Mouse (Mus musculus): ENCODE measurements around the gene Masp2. TPM values are rescaled to one million over a fixed set of nuclear protein-coding genes. Genes with fewer than 3 reads are reported as not detected.

Masp2 gene
- total RNA-seq, 1 experiment from 2014 or later: 2.8 TPM

DNA sequence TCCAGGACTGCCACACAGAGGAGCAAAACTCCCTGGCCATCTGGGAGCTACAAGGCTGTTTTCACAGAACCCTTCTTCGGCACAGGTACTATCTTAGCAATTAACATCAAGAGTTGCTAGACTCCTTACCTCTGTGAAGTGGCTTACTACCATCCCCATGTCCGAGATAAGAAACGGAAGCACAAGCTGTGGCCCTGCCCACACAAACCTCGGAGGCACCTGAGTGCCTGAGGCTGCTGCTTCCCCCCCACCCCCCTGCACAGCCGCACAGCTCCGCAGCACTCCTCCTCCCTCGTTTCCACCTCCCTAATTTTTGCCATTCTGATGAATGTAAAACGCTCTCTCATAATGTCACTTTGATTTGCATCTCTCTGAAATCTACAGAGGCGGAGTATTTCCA, 35.9 kb downstream of the Masp2 start:
- no peak for DNase-seq

DNA sequence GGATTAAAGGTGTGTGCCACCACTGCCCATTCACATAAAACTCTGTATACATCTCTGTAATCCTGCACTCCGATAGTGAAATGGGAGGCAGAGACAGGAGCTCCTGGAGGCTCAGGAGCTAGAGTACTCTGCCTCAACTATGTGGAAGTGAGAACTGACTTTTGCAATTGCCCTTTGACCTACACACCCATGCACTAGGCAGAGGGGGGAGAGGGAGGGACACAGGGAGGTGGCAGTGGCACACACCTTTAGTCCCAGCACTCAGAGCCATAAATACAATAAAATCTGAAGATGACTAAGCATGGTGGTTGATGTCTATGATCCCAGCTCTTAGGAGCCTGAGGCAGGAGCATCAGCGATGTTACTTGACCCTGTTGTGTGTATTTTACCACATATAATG, 37.1 kb downstream of the Masp2 start:
- DNase-seq: no peak

GRCm38 (mm10) chr4:148641121-148641520, 38.8 kb downstream of the Masp2 start:
- no peak for DNase-seq

DNA sequence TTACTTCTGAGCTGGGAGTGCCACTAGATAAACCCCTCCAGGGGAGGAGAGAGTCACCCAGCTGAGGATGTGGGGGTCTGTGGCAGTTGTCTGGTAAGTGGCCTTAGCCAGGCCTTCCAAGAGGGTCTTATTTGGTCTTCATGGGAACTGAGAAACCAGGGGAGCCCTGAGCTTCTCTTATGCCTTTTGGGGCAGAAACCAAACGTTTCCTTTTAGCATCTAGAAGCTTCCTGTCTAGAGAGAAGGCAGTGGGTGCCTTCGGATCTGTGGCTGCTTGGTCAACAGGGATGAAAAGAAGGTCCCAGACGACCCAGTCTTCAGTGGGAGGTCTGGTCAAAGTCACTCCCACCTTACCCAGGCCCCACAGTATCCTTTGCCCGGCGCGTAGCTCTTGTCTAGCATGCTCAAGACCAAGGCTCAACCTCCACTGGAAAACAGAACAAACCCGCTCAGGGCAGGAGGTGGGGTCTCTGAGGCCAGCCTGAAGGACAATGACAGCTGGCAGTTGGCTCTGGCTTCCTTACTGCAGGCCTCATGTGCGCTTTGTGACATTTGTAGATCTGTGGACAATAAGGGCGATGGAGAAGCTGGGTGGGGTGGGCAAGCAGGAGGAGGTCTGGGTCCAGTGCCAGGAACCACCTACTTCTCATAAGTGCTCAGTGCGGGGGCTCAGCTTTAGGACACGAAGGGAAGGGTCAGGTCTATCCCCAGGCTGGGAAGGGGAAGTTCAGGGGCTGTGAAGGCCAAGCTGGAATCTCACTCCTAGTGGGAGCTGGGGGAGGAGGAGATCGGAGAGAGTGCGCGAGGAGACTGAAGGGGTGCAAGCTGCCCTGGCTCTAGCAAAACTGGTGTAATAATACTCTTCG, 41.2 kb downstream of the Masp2 start, which contains the start of gene Gm572:
Gm572 (plus strand) TSS at position 27 of the 866 bp plus-strand sequence.
- DNase-seq: no peak

- peak; percentile 69 for DNase-seq
These were observed 41.8 kb downstream of the Masp2 start for GRCm38 (mm10) chr4:148644157-148644511.

- DNase-seq: no peak
These were observed 42.6 kb downstream of the Masp2 start for GRCm38 (mm10) chr4:148644926-148645325.

- peak; percentile 55 for DNase-seq
These were observed 44.3 kb downstream of the Masp2 start for GRCm38 (mm10) chr4:148646616-148647015.

- DNase-seq: no peak
These were observed 47.0 kb downstream of the Masp2 start for GRCm38 (mm10) chr4:148649309-148649708.

- peak; percentile 29 for DNase-seq
These were observed 48.7 kb downstream of the Masp2 start for GRCm38 (mm10) chr4:148651045-148651444.

- peak; percentile 47 for DNase-seq
These were observed 52.5 kb downstream of the Masp2 start for GRCm38 (mm10) chr4:148654701-148655398.

- no peak for DNase-seq
These were observed 54.4 kb downstream of the Masp2 start for GRCm38 (mm10) chr4:148656691-148657258.

DNA sequence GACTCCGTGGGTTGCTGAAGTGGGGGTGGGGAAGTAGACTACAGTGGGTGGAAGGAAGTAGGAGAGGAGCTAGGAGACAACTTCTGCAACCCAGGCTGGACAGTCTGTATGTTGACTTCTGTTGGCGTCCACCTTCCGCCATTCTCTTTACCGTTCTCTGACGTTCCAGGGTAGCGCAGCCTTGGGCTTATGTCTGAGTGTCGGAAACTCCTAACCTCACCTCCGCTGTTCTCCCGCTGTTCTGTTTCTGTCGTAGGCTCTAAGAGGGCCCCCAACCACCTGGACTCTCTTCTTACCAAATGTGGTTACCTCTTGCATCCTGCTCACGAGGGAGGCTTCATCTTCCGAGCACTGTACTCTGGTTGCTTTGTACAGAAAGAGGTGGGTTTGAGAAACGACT, 55.4 kb downstream of the Masp2 start:
- no peak for DNase-seq

DNA sequence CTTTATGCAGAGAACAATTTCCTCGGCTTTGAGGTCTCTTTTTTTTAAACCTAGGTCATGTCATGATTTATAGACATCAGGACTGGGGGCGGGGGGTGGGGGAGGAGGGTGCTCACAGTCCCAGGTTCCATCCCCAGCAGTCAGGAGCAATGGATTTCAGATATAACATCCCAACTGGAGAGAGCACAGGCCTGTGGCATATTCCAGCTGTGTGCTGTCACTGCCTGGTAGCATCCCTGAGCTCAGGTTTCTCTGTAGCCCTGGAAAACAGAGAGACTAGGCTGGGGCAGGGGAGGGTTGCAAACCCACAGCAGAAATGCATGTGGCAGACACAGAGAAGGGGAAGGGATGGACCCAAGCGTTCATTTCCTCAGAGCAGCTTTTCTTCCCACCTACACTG, 57.8 kb downstream of the Masp2 start:
- no peak for DNase-seq

DNA sequence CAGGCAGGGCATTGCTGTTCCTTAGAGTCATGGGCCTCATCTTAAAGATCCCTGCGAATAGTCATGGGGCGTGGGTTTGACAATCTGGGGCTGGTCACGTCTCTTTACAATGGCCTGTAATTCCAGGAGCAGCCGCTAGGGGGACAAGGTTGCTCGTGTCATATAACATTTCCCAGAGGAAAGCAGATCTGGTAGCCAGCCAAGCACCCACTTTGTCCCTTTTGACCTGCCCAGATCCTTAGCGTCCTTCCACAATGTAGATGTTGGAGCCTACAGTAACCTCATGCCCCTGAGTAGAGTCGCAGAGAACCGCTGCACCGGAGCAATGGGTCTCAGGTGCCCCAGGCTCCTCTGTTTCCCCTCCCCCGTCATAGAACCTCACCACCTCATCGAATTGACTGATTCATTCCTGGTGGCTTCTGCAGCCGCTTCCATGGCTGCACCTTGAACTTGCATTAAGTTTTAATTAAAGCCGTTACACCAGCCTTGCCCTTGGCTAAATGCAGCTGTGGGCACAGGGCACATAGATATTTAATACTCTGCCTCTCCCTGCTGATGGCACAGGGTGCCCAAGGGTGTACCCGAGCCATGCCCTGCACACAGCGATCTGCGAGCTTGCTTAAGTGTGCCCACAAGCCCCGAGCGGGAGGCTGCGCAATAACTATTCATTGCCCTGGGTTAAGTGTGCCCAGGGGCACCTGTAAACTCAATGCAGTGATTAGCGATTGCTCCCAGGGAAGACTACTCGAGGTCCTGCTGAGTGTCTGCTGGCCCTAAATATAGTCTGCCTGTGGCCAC, 60.0 kb downstream of the Masp2 start:
- DNase-seq: peak; percentile 78

GRCm38 (mm10) chr4:148663326-148663725, 61.0 kb downstream of the Masp2 start:
- no peak for DNase-seq

GRCm38 (mm10) chr4:148664021-148664420, 61.7 kb downstream of the Masp2 start:
- DNase-seq: no peak

Other genes starting within 250 kb of the Masp2 start
- 20.9 and 21.5 TPM in 2 replicates for gene Ubiad1, start 157.8 kb upstream of the Masp2 start, total RNA-seq (2021)
- 61.0 and 81.2 TPM in 2 replicates for gene Mtor, start 153.9 kb upstream of the Masp2 start, total RNA-seq (2021)
- gene Angptl7, start 102.1 kb upstream of the Masp2 start, total RNA-seq (2021): 0.52 and 1.3 TPM in 2 replicates
- gene Exosc10, start 44.1 kb upstream of the Masp2 start, total RNA-seq (2021): 54.7 and 55.2 TPM in 2 replicates
- gene Srm, start 11.1 kb upstream of the Masp2 start, total RNA-seq (2021): 68.3 and 78.6 TPM in 2 replicates
- 282 and 318 TPM in 2 replicates for gene Tardbp, start 24.5 kb downstream of the Masp2 start, total RNA-seq (2021)
- not detected in 2 replicates for gene Gm572, start 40.8 kb downstream of the Masp2 start, total RNA-seq (2021)
- gene Casz1, start 201.9 kb downstream of the Masp2 start, total RNA-seq (2021): 4.6 and 5.3 TPM in 2 replicates